Mouse (Mus musculus) kidney, embryonic 15.5 days (tissue): ENCODE results near the gene Rere. TPM values are rescaled to one million over a fixed set of nuclear protein-coding genes. Genes with fewer than 3 reads are reported as not detected.
A peak's percentile ranks its signal among the peaks of the same experiment; 100 is the strongest.

ENCODE experiments used
- ATAC-seq: fragments of 200-750 bp; cut with Nextera tagmentation; replicated peaks from 2 replicates; pipeline ENCODE4 v1.8.0; 2017; ENCODE audit warnings: moderate TSS enrichment; ENCODE audit not compliant: low FRiP score
- H3K27ac ChIP-seq: fragments of 300-500 bp; sonication (generic); 2 replicates; pipeline ENCODE4 v1.5.1; 2015; ENCODE audit warnings: mild to moderate bottlenecking, inconsistent platforms
- H3K27me3 ChIP-seq: fragments of 300-500 bp; sonication (generic); 2 replicates; pipeline ENCODE4 v1.6.1; 2015; ENCODE audit warnings: inconsistent platforms
- H3K36me3 ChIP-seq: fragments of 300-500 bp; sonication (generic); 2 replicates; pipeline ENCODE4 v1.6.1; 2015; ENCODE audit warnings: inconsistent platforms
- H3K4me1 ChIP-seq: fragments of 300-500 bp; sonication (generic); 2 replicates; pipeline ENCODE4 v1.6.1; 2015; ENCODE audit warnings: inconsistent platforms
- H3K4me2 ChIP-seq: fragments of 300-500 bp; sonication (generic); 2 replicates; pipeline ENCODE4 v1.6.1; 2015; ENCODE audit warnings: moderate library complexity, mild to moderate bottlenecking, inconsistent platforms
- H3K4me3 ChIP-seq: fragments of 300-500 bp; sonication (generic); replicated peaks from 2 replicates; pipeline ENCODE4 v1.5.1; 2015; ENCODE audit warnings: mild to moderate bottlenecking, inconsistent platforms
- H3K9ac ChIP-seq: fragments of 300-500 bp; sonication (generic); 2 replicates; pipeline ENCODE4 v1.6.1; 2015; ENCODE audit warnings: mild to moderate bottlenecking, inconsistent platforms
- H3K9me3 ChIP-seq: fragments of 300-500 bp; sonication (generic); replicated peaks from 2 replicates; pipeline ENCODE4 v1.6.1; 2016; ENCODE audit warnings: inconsistent platforms
- WGBS: fragments of 180-500 bp; shearing (Covaris S2); methylation state at CpG from one replicate; pipeline ENCODE4 v1.1.7; 2015; ENCODE audit warnings: mixed read lengths; 5-methylcytosine and 5-hydroxymethylcytosine counted together
- polyA plus RNA-seq: library from polyadenylated mRNA; unstranded; fragments of >200 nt; fragmentation: Nextera tagmentation; extraction: Ambion mirVana; gene quantifications from 2 replicates; pipeline ENCODE4 v1.2.1, GENCODE M21; 2015

The Rere gene
- polyA plus RNA-seq, 1 experiment from 2014 or later, result 35.1 TPM

DNA sequence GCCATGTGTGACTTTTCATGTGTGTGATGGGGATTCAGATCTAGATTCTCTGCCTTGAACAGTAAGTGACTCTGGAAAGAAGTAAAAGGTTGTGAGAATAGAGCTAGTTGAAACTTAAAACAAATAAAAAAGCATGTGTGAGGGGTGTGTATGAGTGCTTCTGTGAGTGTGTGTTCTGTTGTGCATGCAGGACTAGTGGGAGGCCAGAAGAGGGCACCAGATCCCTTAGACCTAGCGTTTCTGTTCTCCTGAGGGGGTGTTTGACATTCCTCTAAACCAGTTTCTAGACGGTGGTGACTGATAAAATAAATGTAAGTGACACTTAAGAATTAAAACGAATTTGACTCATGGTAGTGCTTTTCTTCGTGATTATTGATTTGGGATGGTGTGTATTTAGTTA lies 46.0 kb downstream of the Rere start:
- Histone ChIP-seq H3K4me2 (no peak overlapping the region), H3K9me3 (0 out of 2 replicates have a peak, but pooled peaks cover 3% of the 10 kb centered on the region), H3K36me3 (peaks cover 4% of the 10 kb centered on the region; the same call in 1 of the 2 replicates), H3K4me1 (peaks cover 2% of the 10 kb centered on the region; the same call in 1 of the 2 replicates), H3K4me3 (no peak overlapping the region), H3K27me3 (no peaks in the 10 kb centered on the region), H3K27ac (no peak overlapping the region), H3K9ac (no peak overlapping the region)
- no peak for ATAC-seq
- 77% methylated on average over 4 of the region's 4 CpGs for WGBS

DNA sequence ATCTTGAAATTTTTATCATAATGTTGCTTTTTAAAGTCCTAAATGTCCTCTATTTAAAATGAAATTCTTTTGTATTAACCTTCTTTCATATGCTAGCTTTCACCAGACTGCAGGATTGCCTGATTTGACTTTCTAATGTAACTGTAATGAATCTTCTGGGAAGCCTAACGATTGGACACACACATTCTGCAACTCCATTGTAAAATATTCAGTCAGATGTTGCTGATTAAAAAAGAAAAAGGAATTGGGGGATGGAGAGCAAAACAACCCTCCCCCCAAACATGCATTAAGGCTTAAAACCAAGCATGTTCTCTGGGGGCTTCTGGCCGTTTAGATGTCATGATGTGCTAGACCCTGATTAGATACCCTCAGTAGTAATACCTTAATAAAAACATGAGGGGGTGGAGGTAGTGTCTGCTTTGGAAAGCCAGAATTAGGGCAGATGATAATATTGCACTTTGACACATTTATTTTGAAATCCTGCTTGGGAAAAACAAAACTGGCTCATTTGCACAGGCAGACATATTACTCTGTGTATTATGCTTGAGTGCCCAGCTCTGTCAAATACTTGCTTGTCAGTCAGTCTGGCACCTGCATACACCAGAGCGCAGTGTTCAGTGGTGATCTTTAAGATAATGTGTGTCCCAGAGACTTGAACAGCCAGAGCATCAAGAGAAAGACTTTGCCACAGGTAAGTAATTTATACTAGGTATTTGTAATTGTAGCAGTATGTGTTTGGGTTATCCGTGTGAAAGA lies 52.7 kb downstream of the Rere start:
- Histone ChIP-seq H3K4me1 (peaks cover 8% of the 10 kb centered on the region; the same call in 1 of the 2 replicates), H3K9me3 (no peaks in the 10 kb centered on the region), H3K9ac (no peak overlapping the region), H3K4me3 (no peak overlapping the region), H3K27me3 (no peaks in the 10 kb centered on the region), H3K4me2 (no peak overlapping the region), H3K27ac (no peak overlapping the region), H3K36me3 (peaks cover 4% of the 10 kb centered on the region; the same call in 1 of the 2 replicates)
- ATAC-seq, result no peak
- WGBS, result 63% methylated on average over 4 of the region's 4 CpGs

DNA sequence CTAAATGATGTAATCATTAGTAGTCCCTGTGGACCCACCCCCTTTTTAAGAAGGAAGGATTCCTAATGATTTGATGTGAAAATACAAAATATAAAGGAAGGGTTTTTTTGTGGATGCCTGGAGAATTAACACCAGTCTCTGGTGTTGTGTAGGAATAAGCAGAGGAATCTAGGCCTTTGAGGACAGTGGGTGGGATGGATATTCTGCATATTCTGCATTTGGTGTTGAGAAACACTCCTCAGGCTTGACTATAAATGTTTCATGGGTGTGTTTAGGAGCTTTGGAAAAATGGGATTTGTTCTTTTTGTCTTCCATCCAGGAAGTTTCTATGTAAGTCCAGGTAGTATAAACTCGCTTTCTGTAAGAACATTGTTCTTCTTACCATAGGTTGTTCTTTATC lies 55.8 kb downstream of the Rere start:
- Histone ChIP-seq H3K36me3 (no peaks in the 10 kb centered on the region), H3K4me1 (peaks cover 11% of the 10 kb centered on the region), H3K27ac (no peak overlapping the region), H3K9ac (no peak overlapping the region), H3K27me3 (no peaks in the 10 kb centered on the region), H3K9me3 (no peaks in the 10 kb centered on the region), H3K4me2 (no peak overlapping the region), H3K4me3 (no peak overlapping the region)
- no peak for ATAC-seq
- 96% methylated on average over 1 of the region's 1 CpGs for WGBS

DNA sequence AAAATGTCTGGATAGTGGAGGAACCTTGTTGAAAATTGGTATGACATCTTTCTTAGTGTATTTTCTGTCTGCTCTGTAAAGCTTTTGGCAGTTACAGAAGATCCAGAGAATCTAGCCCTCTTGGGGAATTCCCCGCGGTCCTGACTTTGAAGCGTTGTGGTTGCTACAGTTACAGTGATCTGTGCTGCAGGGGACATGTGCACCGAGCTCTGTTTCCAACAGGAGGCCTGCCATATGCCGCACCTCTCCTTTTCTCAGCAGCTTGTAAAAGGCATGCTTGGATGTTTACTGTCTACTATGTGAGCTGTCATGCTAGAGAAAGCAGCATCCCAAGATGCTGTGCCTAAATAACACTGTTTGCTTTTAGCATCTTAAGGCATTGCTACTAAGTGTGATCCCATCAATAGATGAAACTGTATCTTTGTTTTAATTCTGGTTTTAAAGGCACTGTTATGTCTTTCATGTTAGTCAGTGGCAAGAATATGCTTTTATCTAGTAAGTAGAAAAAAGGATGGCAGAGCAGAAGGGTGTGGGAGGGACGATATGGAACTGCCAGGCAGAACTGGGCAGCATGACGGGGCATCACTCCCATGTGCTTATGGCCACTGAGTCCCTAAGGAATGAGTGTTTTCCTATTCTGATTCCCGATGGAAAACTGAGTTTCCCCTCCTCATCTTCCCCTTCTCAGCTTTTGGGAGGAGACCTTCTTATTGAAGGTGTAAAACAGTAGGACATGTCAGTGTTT lies 57.6 kb downstream of the Rere start:
- H3K27ac ChIP-seq, result peak overlapping the region; percentile 2; the same call in 1 of the 2 replicates
- H3K36me3 ChIP-seq, result no peaks in the 10 kb centered on the region
- WGBS, result 51% methylated on average over 8 of the region's 8 CpGs
- H3K4me3 ChIP-seq, result no peak overlapping the region
- H3K27me3 ChIP-seq, result no peaks in the 10 kb centered on the region
- peaks cover 22% of the 10 kb centered on the region for H3K4me1 ChIP-seq
- ATAC-seq, result no peak
- no peaks in the 10 kb centered on the region for H3K9me3 ChIP-seq
- no peak overlapping the region for H3K4me2 ChIP-seq
- H3K9ac ChIP-seq, result no peak overlapping the region

GRCm38 (mm10) chr4:150340796-150341525 lies 59.5 kb downstream of the Rere start:
- Histone ChIP-seq H3K4me3 (no peak overlapping the region), H3K9me3 (no peaks in the 10 kb centered on the region), H3K9ac (no peak overlapping the region), H3K4me1 (peaks cover 21% of the 10 kb centered on the region), H3K27me3 (no peaks in the 10 kb centered on the region), H3K4me2 (no peak overlapping the region), H3K27ac (no peak overlapping the region), H3K36me3 (no peaks in the 10 kb centered on the region)
- WGBS, result 90% methylated on average over 6 of the region's 6 CpGs
- ATAC-seq, result no peak

DNA sequence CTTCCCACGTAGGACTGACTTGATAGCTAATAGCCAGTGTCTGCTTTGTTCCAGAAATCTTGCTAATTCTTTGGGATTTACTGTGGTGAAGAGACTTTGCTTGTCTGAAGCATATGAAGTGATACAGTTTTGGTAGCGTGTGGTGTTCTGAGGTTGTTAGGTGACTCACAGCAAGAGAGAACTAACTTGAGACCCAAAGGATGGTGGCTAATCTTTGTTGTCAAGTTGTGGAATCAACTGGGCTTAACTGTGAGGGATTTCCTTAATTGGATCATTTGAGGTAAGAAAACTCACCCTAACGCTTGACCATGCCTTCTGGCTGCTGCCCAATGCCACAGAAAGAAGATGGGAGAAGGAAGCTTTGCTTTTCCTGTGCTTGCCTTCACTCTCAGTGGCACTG lies 63.1 kb downstream of the Rere start:
- Histone ChIP-seq H3K27me3 (no peaks in the 10 kb centered on the region), H3K4me3 (no peak overlapping the region), H3K9ac (no peak overlapping the region), H3K4me2 (no peak overlapping the region), H3K27ac (no peak overlapping the region), H3K36me3 (no peaks in the 10 kb centered on the region), H3K9me3 (no peaks in the 10 kb centered on the region), H3K4me1 (peaks cover 40% of the 10 kb centered on the region)
- WGBS, result 82% methylated on average over 3 of the region's 3 CpGs
- ATAC-seq, result no peak

DNA sequence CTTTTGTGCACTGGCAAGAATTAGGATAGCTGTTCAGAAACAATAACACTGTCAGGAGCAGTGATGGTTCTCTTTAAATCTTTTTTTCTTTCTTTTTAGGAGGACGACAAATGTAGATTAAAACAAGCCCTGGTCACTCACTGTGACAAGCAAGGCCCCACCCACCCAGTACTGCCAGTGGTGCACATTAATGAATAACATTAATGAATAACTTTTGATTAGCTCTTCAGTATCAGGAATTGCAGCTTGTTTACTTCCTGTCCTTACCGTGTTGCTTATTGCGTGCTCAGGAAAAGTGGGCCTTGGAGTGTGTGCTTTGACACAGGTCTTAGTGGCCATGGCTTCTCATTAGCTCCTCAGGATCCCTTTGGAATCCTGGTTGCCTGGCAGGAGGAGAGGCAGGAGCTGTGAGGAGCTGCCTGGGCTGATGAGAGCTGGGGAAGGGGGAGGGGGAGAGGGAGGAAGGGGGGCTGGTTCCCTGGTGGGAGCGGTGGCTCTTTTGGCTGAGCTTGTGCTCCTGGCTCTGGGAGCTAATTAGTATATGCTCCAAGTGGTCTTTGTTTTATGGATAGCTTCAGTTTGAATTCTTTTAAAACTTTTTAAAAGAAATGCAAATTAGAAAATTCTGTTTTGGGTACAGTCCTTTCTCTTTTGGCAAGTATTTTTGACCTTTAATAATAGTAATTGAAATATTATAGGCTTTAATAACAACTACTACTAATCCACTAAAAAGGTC lies 65.4 kb downstream of the Rere start:
- Histone ChIP-seq H3K27ac (peak overlapping the region; percentile 77), H3K4me3 (peak overlapping the region; percentile 18; the same call in 1 of the 2 replicates), H3K9me3 (no peaks in the 10 kb centered on the region), H3K36me3 (no peaks in the 10 kb centered on the region), H3K4me2 (peak overlapping the region; percentile 46), H3K4me1 (peaks cover 53% of the 10 kb centered on the region), H3K27me3 (no peaks in the 10 kb centered on the region), H3K9ac (0 out of 2 replicates have a peak overlapping the region, but pooled peaks have one; percentile 8)
- ATAC-seq, result peak; percentile 73
- 11% methylated on average over 4 of the region's 4 CpGs for WGBS

- Histone ChIP-seq H3K4me1 (peaks cover 57% of the 10 kb centered on the region), H3K9me3 (no peaks in the 10 kb centered on the region), H3K27me3 (no peaks in the 10 kb centered on the region), H3K4me3 (no peak overlapping the region), H3K36me3 (no peaks in the 10 kb centered on the region), H3K4me2 (no peak overlapping the region), H3K9ac (no peak overlapping the region), H3K27ac (no peak overlapping the region)
- ATAC-seq, result no peak
- WGBS, result 17% methylated on average over 2 of the region's 2 CpGs
These were observed 65.9 kb downstream of the Rere start for GRCm38 (mm10) chr4:150347387-150347672.

DNA sequence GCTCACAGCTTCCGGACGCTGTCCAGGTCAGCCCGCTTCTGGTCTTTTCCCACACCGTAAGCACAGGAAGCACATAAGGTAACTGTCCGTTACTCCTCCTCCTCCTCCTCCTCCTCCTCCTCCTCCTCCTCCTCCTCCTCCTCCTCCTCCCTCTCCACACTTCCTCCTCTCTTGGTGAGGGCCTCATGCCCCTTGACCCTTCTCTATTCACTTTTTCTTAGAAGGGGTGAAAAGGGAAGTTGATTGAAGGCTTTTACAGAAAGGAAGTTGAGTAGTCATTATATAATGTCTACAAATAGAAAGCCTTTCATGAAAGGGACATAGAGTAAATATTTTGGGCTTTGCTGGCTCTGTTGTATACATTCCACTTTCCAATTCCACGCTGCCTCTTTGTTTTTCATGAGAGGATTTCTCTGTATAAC lies 68.2 kb downstream of the Rere start:
- peaks cover 48% of the 10 kb centered on the region for H3K4me1 ChIP-seq
- ATAC-seq, result no peak
- no peak overlapping the region for H3K27ac ChIP-seq
- no peaks in the 10 kb centered on the region for H3K36me3 ChIP-seq
- H3K9ac ChIP-seq, result no peak overlapping the region
- H3K4me2 ChIP-seq, result no peak overlapping the region
- no peaks in the 10 kb centered on the region for H3K9me3 ChIP-seq
- H3K27me3 ChIP-seq, result no peaks in the 10 kb centered on the region
- WGBS, result 40% methylated on average over 6 of the region's 6 CpGs
- H3K4me3 ChIP-seq, result no peak overlapping the region

GRCm38 (mm10) chr4:150351419-150352075 lies 70.1 kb downstream of the Rere start:
- 46% methylated on average over 7 of the region's 7 CpGs for WGBS
- Histone ChIP-seq H3K4me1 (peaks cover 50% of the 10 kb centered on the region), H3K9ac (no peak overlapping the region), H3K27ac (peak overlapping the region; percentile 59; the same call in 1 of the 2 replicates), H3K4me3 (no peak overlapping the region), H3K27me3 (no peaks in the 10 kb centered on the region), H3K4me2 (no peak overlapping the region), H3K36me3 (no peaks in the 10 kb centered on the region), H3K9me3 (no peaks in the 10 kb centered on the region)
- no peak for ATAC-seq

DNA sequence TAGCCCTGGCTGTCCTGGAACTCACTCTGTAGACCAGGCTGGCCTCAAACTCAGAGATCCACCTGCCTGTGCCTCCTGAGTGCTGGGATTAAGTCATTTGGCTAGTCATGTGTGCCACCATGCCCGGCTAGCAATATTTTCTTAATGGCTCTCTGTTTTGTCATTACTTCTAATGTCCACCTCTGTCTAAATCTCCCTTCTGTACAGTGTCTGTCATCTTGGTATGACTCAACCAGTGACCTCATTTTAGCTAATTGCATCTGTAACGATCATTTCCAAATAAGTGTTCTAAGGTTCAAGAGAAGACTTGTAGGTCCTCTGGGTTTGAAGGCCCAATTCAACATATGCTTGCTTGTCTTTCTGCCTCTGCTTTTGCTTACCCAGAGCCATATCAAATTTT lies 71.3 kb downstream of the Rere start:
- Histone ChIP-seq H3K4me3 (no peak overlapping the region), H3K4me2 (no peak overlapping the region), H3K9ac (no peak overlapping the region), H3K27ac (no peak overlapping the region), H3K27me3 (no peaks in the 10 kb centered on the region), H3K4me1 (peaks cover 42% of the 10 kb centered on the region), H3K36me3 (no peaks in the 10 kb centered on the region), H3K9me3 (no peaks in the 10 kb centered on the region)
- ATAC-seq, result no peak
- 77% methylated on average over 2 of the region's 2 CpGs for WGBS
